Mouse (Mus musculus) embryo, embryonic 10 days (tissue): Measurements from ENCODE around the gene Odf4.
"Not testable (repeated sequence)": the region's sequence is repeated elsewhere in the genome, so short reads cannot be mapped to it uniquely, and the experiment has no call there.

Experiments used
- DNase-seq: peaks from one replicate; pipeline ENCODE4 v3.0.0-alpha.2; 2015; ENCODE audit warnings: low spot score

The Odf4 gene

GRCm38 (mm10) chr11:68926981-68927380 lies at the start of gene Odf4:
Gene Odf4 (minus strand): TSS chr11:68927081.
- DNase-seq, result no peak

- no peak for DNase-seq
These were observed 48.7 kb upstream of the Odf4 start for GRCm38 (mm10) chr11:68975601-68976000.

GRCm38 (mm10) chr11:68975085-68975484 lies 48.2 kb upstream of the Odf4 start, which contains the start of gene Rangrf:
Gene Rangrf (minus strand): TSS chr11:68975185.
- no peak for DNase-seq

GRCm38 (mm10) chr11:68974059-68974450 lies 47.2 kb upstream of the Odf4 start:
- no peak for DNase-seq

- DNase-seq, result peak; percentile 93
These were observed 46.6 kb upstream of the Odf4 start for GRCm38 (mm10) chr11:68973250-68974058.

- no peak for DNase-seq
These were observed 43.4 kb upstream of the Odf4 start for GRCm38 (mm10) chr11:68970232-68970631.

GRCm38 (mm10) chr11:68968752-68969151 lies 41.9 kb upstream of the Odf4 start:
- DNase-seq, result no peak

- peak; percentile 93 for DNase-seq
These were observed 40.7 kb upstream of the Odf4 start, which contains the start of gene Slc25a35 for GRCm38 (mm10) chr11:68967337-68968282. Gene Slc25a35 (plus strand): TSS chr11:68968131.

- DNase-seq, result no peak
These were observed 39.7 kb upstream of the Odf4 start for GRCm38 (mm10) chr11:68966554-68966953.

GRCm38 (mm10) chr11:68965845-68966244 lies 39.0 kb upstream of the Odf4 start:
- peak; percentile 75 for DNase-seq

GRCm38 (mm10) chr11:68965050-68965449 lies 38.2 kb upstream of the Odf4 start:
- no peak for DNase-seq

- no peak for DNase-seq
These were observed 36.5 kb upstream of the Odf4 start for GRCm38 (mm10) chr11:68963405-68963804.

GRCm38 (mm10) chr11:68962159-68962558 lies 35.3 kb upstream of the Odf4 start:
- not testable (repeated sequence) for DNase-seq

- no peak for DNase-seq
These were observed 34.7 kb upstream of the Odf4 start for GRCm38 (mm10) chr11:68961596-68961995.

GRCm38 (mm10) chr11:68957971-68958370 lies 31.1 kb upstream of the Odf4 start:
- DNase-seq, result no peak

- no peak for DNase-seq
These were observed 30.4 kb upstream of the Odf4 start, which contains the start of gene Arhgef15 for GRCm38 (mm10) chr11:68957308-68957707. Gene Arhgef15 (minus strand): TSS chr11:68957480.

- DNase-seq, result peak; percentile 29
These were observed 29.8 kb upstream of the Odf4 start for GRCm38 (mm10) chr11:68956697-68957096.

- no peak for DNase-seq
These were observed 29.2 kb upstream of the Odf4 start for GRCm38 (mm10) chr11:68956107-68956506.

- no peak for DNase-seq
These were observed 28.6 kb upstream of the Odf4 start for GRCm38 (mm10) chr11:68955473-68955872.

GRCm38 (mm10) chr11:68954408-68954807 lies 27.5 kb upstream of the Odf4 start:
- no peak for DNase-seq

- DNase-seq, result no peak
These were observed 27.0 kb upstream of the Odf4 start for GRCm38 (mm10) chr11:68953903-68954302.

- no peak for DNase-seq
These were observed 20.7 kb upstream of the Odf4 start for GRCm38 (mm10) chr11:68947542-68947993.
